22 mouse cellular contexts compared by ENCODE assay signal in the genomic region with DNA sequence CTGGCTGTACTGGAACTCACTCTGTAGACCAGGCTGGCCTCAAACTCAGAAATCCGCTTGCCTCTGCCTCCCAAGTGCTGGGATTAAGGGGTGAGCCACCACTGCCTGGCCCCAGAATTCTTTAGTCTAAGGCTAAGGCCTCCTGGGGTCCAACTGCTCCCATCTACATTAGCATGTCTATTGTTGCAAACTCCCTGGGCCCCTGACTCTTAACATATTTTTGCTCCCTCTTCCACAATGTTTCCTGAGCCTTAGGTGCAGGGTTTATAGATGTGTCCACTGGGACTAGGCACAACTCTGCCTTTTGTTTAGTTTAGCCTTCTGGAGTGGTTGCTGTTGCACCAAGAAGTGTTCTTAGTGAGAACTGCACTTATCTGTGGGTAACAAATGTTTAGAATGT.
"Had no signal": no experiment of that assay in that cellular context is flagged by ENCODE, and none has a peak within 500 bp of the region (broad histone marks: within the 10 kb centered on the region; RNA-seq: fewer than 3 reads in every experiment).

No protein-coding gene starts in this region.

- H3K9me3 ChIP-seq: lung, embryonic 15.5 days; midbrain, embryonic 13.5 days; midbrain, embryonic 15.5 days; neural tube, embryonic 13.5 days; neural tube, embryonic 15.5 days had no signal

- H3K4me1 ChIP-seq: lung, embryonic 15.5 days; midbrain, embryonic 13.5 days; midbrain, embryonic 15.5 days; neural tube, embryonic 13.5 days; neural tube, embryonic 15.5 days had no signal

- H3K4me2 ChIP-seq: lung, embryonic 15.5 days; midbrain, embryonic 11.5 days; midbrain, embryonic 13.5 days; midbrain, embryonic 15.5 days; neural tube, embryonic 13.5 days; neural tube, embryonic 15.5 days had no signal

- H3K27ac ChIP-seq: lung, embryonic 15.5 days; macrophage; midbrain, embryonic 13.5 days; midbrain, embryonic 15.5 days; neural tube, embryonic 13.5 days; neural tube, embryonic 15.5 days had no signal

- ATAC-seq: liver, postnatal 0 days; lung, postnatal 0 days; midbrain, embryonic 13.5 days; midbrain, embryonic 15.5 days had no signal

- H3K4me3 ChIP-seq: lung, embryonic 15.5 days; megakaryocyte, embryonic 14.5 days; midbrain, embryonic 13.5 days; midbrain, embryonic 15.5 days; myocyte; neural tube, embryonic 13.5 days; neural tube, embryonic 15.5 days had no signal

- H3K9ac ChIP-seq: liver, postnatal 0 days; lung, embryonic 15.5 days; midbrain, embryonic 13.5 days; midbrain, embryonic 15.5 days; neural tube, embryonic 13.5 days; neural tube, embryonic 15.5 days had no signal

- DNase-seq: liver, postnatal 0 days; lung, adult 2 months; lung, postnatal 14 days; lung, postnatal 36 days; retina, postnatal 1 day; right cerebral cortex, adult 18-20 months; right cerebral cortex, postnatal 25 days; right cerebral cortex, postnatal 4 days; spleen, adult 18-20 months; thymus, adult 18-20 months; thymus, postnatal 14 days; thymus, postnatal 36 days had no signal

- H3K36me3 ChIP-seq: lung, embryonic 15.5 days; midbrain, embryonic 13.5 days; midbrain, embryonic 15.5 days; neural tube, embryonic 13.5 days; neural tube, embryonic 15.5 days had no signal

- H3K27me3 ChIP-seq: lung, embryonic 15.5 days; midbrain, embryonic 13.5 days; midbrain, embryonic 15.5 days; neural tube, embryonic 13.5 days; neural tube, embryonic 15.5 days had no signal
